Mouse (Mus musculus): ENCODE measurements around the gene Kif18b. TPM values are rescaled to one million over a fixed set of nuclear protein-coding genes. Genes with fewer than 3 reads are reported as not detected.
A peak's percentile ranks its signal among the peaks of the same experiment; 100 is the strongest.

The Kif18b gene
- polyA plus RNA-seq (2016; fragmentation: Nextera tagmentation; extraction: Ambion mirVana) = 11.6 and 12.2 TPM in 2 replicates

- peak within 1 kb of the TSS; percentile 95 for H3K27ac ChIP-seq
- DNase-seq (ENCODE audit: low spot score) = peak; percentile 98
- H3K9me3 ChIP-seq = no peaks in the 10 kb centered on the region
- H3K4me1 ChIP-seq (replicated peaks) = peaks cover 45% of the 10 kb centered on the region
- peaks cover 34% of the 10 kb centered on the region for H3K36me3 ChIP-seq
- H3K4me3 ChIP-seq = peak within 1 kb of the TSS; percentile 83
- under 1% methylated on average over 62 of the region's 62 CpGs for WGBS
- no peaks in the 10 kb centered on the region for H3K27me3 ChIP-seq (ENCODE audit: insufficient read depth, poor library complexity, severe bottlenecking)
Observed at GRCm38 (mm10) chr11:102924557-102925350, at the start of gene Kif18b. TSS of gene Kif18b (minus strand) at chr11:102925124.

DNA sequence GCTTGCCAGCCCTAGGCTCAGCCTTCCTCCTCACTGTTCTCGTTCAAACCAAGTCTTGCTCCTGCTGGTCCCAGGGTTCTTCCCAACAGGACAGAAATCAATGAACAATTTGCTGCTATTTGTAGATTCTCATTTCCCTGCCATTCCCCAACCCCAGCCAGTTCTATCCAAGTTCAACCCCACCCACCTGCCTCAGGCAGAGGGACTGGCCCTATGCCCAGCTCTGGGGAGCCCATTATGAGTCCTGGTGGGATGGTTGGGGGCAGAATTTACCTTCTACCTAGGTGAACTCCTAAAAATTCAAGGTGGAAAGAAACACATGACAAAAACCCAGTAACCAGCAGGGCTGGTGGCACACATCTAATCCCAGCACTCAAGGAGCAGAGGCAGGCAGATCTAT is 47.4 kb upstream of the Kif18b start:
- H3K27ac ChIP-seq = no peak overlapping the region
- no peaks in the 10 kb centered on the region for H3K9me3 ChIP-seq
- no peak for DNase-seq (ENCODE audit: low spot score)
- H3K4me3 ChIP-seq = no peak overlapping the region
- WGBS = 76% methylated on average over 1 of the region's 1 CpGs
- H3K27me3 ChIP-seq (ENCODE audit: insufficient read depth, poor library complexity, severe bottlenecking) = peaks cover 56% of the 10 kb centered on the region
- peaks cover 2% of the 10 kb centered on the region; the same call in 1 of the 2 replicates for H3K4me1 ChIP-seq (replicated peaks)
- no peaks in the 10 kb centered on the region for H3K36me3 ChIP-seq

- 62% methylated on average over 5 of the region's 5 CpGs for WGBS
- Histone ChIP-seq H3K27ac (no peak overlapping the region), H3K27me3 (ENCODE audit: insufficient read depth, poor library complexity, severe bottlenecking) (peaks cover 61% of the 10 kb centered on the region), H3K9me3 (no peaks in the 10 kb centered on the region), H3K4me1 (replicated peaks) (peaks cover 5% of the 10 kb centered on the region; the same call in 1 of the 2 replicates), H3K36me3 (no peaks in the 10 kb centered on the region), H3K4me3 (no peak overlapping the region)
- no peak for DNase-seq (ENCODE audit: low spot score)
Observed at GRCm38 (mm10) chr11:102971604-102972003, 46.7 kb upstream of the Kif18b start.

GRCm38 (mm10) chr11:102964547-102965091 is 39.7 kb upstream of the Kif18b start:
- peak overlapping the region; percentile 88 for H3K27ac ChIP-seq
- no peaks in the 10 kb centered on the region for H3K36me3 ChIP-seq
- peak overlapping the region; percentile 43; the same call in 1 of the 2 replicates for H3K4me3 ChIP-seq
- peaks cover 40% of the 10 kb centered on the region for H3K4me1 ChIP-seq (replicated peaks)
- H3K9me3 ChIP-seq = no peaks in the 10 kb centered on the region
- WGBS = 76% methylated on average over 16 of the region's 16 CpGs
- no peak for DNase-seq (ENCODE audit: low spot score)
- H3K27me3 ChIP-seq (ENCODE audit: insufficient read depth, poor library complexity, severe bottlenecking) = peaks cover 57% of the 10 kb centered on the region

GRCm38 (mm10) chr11:102963855-102964546 is 39.1 kb upstream of the Kif18b start:
- 18% methylated on average over 24 of the region's 24 CpGs for WGBS
- peaks cover 50% of the 10 kb centered on the region for H3K27me3 ChIP-seq (ENCODE audit: insufficient read depth, poor library complexity, severe bottlenecking)
- peak overlapping the region; percentile 43 for H3K4me3 ChIP-seq
- DNase-seq (ENCODE audit: low spot score) = peak; percentile 53
- peaks cover 40% of the 10 kb centered on the region for H3K4me1 ChIP-seq (replicated peaks)
- H3K9me3 ChIP-seq = no peaks in the 10 kb centered on the region
- peak overlapping the region; percentile 88 for H3K27ac ChIP-seq
- no peaks in the 10 kb centered on the region for H3K36me3 ChIP-seq

GRCm38 (mm10) chr11:102963246-102963854 is 38.4 kb upstream of the Kif18b start:
- peak overlapping the region; percentile 43 for H3K4me3 ChIP-seq
- H3K27ac ChIP-seq = peak overlapping the region; percentile 88
- H3K9me3 ChIP-seq = no peaks in the 10 kb centered on the region
- H3K36me3 ChIP-seq = no peaks in the 10 kb centered on the region
- DNase-seq (ENCODE audit: low spot score) = peak; percentile 65
- peaks cover 40% of the 10 kb centered on the region for H3K4me1 ChIP-seq (replicated peaks)
- peaks cover 45% of the 10 kb centered on the region for H3K27me3 ChIP-seq (ENCODE audit: insufficient read depth, poor library complexity, severe bottlenecking)
- 4% methylated on average over 16 of the region's 16 CpGs for WGBS

- Histone ChIP-seq H3K36me3 (no peaks in the 10 kb centered on the region), H3K4me3 (peak overlapping the region; percentile 43), H3K4me1 (replicated peaks) (peaks cover 43% of the 10 kb centered on the region), H3K27me3 (ENCODE audit: insufficient read depth, poor library complexity, severe bottlenecking) (peaks cover 45% of the 10 kb centered on the region), H3K9me3 (no peaks in the 10 kb centered on the region), H3K27ac (peak overlapping the region; percentile 88)
- no peak for DNase-seq (ENCODE audit: low spot score)
- whole genome bisulfite sequencing = 23% methylated on average over 7 of the region's 7 CpGs
Observed at GRCm38 (mm10) chr11:102962861-102963245, 37.9 kb upstream of the Kif18b start.

DNA sequence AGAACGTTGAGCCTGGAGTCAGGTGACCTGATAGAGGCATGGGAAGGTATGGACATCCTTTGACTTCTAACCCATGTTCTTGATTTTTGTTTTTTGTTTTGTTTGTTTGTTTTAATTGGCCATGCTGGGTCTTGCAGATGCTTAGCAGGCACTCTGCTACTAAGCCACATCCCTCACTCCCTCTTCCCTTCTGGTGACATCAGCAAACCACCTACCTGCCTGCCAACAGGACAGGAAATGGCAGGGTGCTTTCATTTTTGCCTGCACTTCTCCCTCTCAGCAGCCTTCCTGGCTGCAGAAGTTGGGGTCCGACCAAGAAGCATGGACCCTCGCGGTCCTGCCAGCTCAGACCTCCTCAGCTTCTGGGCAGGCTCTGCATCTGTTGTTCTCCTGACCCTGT is 36.2 kb upstream of the Kif18b start:
- no peak for DNase-seq (ENCODE audit: low spot score)
- 89% methylated on average over 4 of the region's 4 CpGs for WGBS
- Histone ChIP-seq H3K4me3 (no peak overlapping the region), H3K36me3 (no peaks in the 10 kb centered on the region), H3K27ac (no peak overlapping the region), H3K27me3 (ENCODE audit: insufficient read depth, poor library complexity, severe bottlenecking) (peaks cover 45% of the 10 kb centered on the region), H3K9me3 (no peaks in the 10 kb centered on the region), H3K4me1 (replicated peaks) (peaks cover 54% of the 10 kb centered on the region)

DNA sequence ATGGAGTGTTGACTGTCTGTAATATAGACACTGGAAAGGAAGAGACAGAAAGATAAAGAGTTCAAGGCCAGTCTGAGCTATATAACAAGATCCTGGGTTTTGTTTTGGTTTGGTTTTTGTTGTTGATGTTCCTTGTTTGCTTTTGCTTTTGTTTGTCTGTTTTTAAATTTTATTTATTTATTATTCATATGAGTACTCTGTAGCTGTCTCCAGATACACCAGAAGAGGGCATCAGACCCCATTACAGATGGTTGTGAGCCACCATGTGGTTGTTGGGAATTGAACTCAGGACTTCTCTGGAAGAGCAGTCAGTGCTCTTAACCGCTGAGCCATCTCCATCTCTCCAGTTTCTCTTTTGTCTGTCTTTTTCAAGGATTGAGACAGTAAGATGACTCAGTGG is 33.9 kb upstream of the Kif18b start:
- H3K4me1 ChIP-seq (replicated peaks) = peaks cover 39% of the 10 kb centered on the region
- H3K36me3 ChIP-seq = no peaks in the 10 kb centered on the region
- DNase-seq (ENCODE audit: low spot score) = no peak

DNA sequence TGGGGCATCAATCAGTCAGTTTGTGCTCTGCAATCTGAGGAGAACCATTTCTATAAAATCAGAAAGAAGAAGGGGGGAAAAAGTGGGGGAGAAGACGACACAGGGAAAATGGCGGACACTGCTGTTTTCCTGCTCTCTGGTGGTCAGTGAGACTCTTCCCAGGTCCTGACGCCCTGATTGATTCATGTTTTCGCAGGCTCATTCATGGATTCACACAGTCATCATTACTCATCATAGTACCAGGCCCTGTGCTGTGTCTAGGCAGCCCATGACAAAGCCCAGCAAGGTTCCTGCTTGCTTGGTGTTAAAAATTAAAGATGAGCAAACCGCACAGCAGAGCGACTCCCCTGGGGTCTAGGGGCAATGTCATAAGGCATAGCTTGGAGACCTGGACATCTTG is 33.5 kb upstream of the Kif18b start:
- Histone ChIP-seq H3K4me3 (no peak overlapping the region), H3K9me3 (no peaks in the 10 kb centered on the region), H3K27ac (no peak overlapping the region), H3K4me1 (replicated peaks) (peaks cover 36% of the 10 kb centered on the region), H3K36me3 (no peaks in the 10 kb centered on the region), H3K27me3 (ENCODE audit: insufficient read depth, poor library complexity, severe bottlenecking) (peaks cover 40% of the 10 kb centered on the region)
- DNase-seq (ENCODE audit: low spot score) = no peak
- 88% methylated on average over 6 of the region's 6 CpGs for WGBS

More for the DNA sequence above, 33.9 kb upstream of the Kif18b start:
- Histone ChIP-seq H3K27ac (no peak overlapping the region), H3K4me3 (no peak overlapping the region), H3K27me3 (ENCODE audit: insufficient read depth, poor library complexity, severe bottlenecking) (peaks cover 41% of the 10 kb centered on the region), H3K9me3 (no peaks in the 10 kb centered on the region)
- WGBS = 88% methylated on average over 1 of the region's 1 CpGs

- 86% methylated on average over 8 of the region's 8 CpGs for WGBS
- Histone ChIP-seq H3K27ac (peak overlapping the region; percentile 72; the same call in 1 of the 2 replicates), H3K9me3 (no peaks in the 10 kb centered on the region), H3K27me3 (ENCODE audit: insufficient read depth, poor library complexity, severe bottlenecking) (peaks cover 40% of the 10 kb centered on the region; the same call in 1 of the 2 replicates), H3K36me3 (no peaks in the 10 kb centered on the region), H3K4me3 (no peak overlapping the region), H3K4me1 (replicated peaks) (peaks cover 36% of the 10 kb centered on the region)
- DNase-seq (ENCODE audit: low spot score) = no peak
Observed at GRCm38 (mm10) chr11:102957692-102958091, 32.8 kb upstream of the Kif18b start.

GRCm38 (mm10) chr11:102956962-102957614 is 32.2 kb upstream of the Kif18b start:
- Histone ChIP-seq H3K4me3 (no peak overlapping the region), H3K9me3 (no peaks in the 10 kb centered on the region), H3K27me3 (ENCODE audit: insufficient read depth, poor library complexity, severe bottlenecking) (peaks cover 44% of the 10 kb centered on the region; the same call in 1 of the 2 replicates), H3K36me3 (no peaks in the 10 kb centered on the region), H3K27ac (peak overlapping the region; percentile 72), H3K4me1 (replicated peaks) (peaks cover 40% of the 10 kb centered on the region)
- 55% methylated on average over 16 of the region's 16 CpGs for WGBS
- DNase-seq (ENCODE audit: low spot score) = peak; percentile 33
